Mouse (Mus musculus) liver, embryonic 14.5 days (tissue): Measurements from ENCODE around the gene Lrmda. TPM values are rescaled to one million over a fixed set of nuclear protein-coding genes. Genes with fewer than 3 reads are reported as not detected.
"Not testable (repeated sequence)": the region's sequence is repeated elsewhere in the genome, so short reads cannot be mapped to it uniquely, and the experiment has no call there.

ENCODE experiments used
- ATAC-seq: fragments of 200-750 bp; cut with Nextera tagmentation; 2 replicates; pipeline ENCODE4 v1.8.0; 2017; ENCODE audit warnings: moderate number of reproducible peaks, mild to moderate bottlenecking, moderate library complexity; ENCODE audit not compliant: insufficient read depth
- DNase-seq, 3 experiments: peaks; one replicate each; pipeline ENCODE4 v3.0.0-alpha.2; 2012 to 2013; ENCODE audit warnings: low read depth in 3 of 3, low spot score in 3 of 3
- H3K27ac ChIP-seq: fragments of 300-500 bp; sonication (generic); 2 replicates; pipeline ENCODE4 v1.5.1; 2014; ENCODE audit warnings: moderate library complexity, mild to moderate bottlenecking, control low read depth, inconsistent platforms
- H3K27me3 ChIP-seq: fragments of 300-500 bp; sonication (generic); 2 replicates; pipeline ENCODE4 v1.6.1; 2014; ENCODE audit warnings: mild to moderate bottlenecking, low read length, moderate library complexity; ENCODE audit not compliant: control insufficient read depth, insufficient read depth
- H3K36me3 ChIP-seq: fragments of 300-500 bp; sonication (generic); replicated peaks from 2 replicates; pipeline ENCODE4 v1.6.1; 2014; ENCODE audit warnings: low read depth; ENCODE audit not compliant: control insufficient read depth, insufficient read depth
- H3K4me1 ChIP-seq, 2 experiments: fragments of 200-500 bp in 1 of 2; fragments of 300-500 bp in 1 of 2; sonication (generic) in 1 of 2; replicated peaks; 2 replicates each; pipeline ENCODE4 v1.6.1; 2012 to 2014; ENCODE audit warnings: antibody characterized with exemption in 1 of 2, inconsistent platforms in 1 of 2, low read length in 1 of 2; ENCODE audit not compliant: control insufficient read depth in 2 of 2, insufficient read depth in 2 of 2
- H3K4me2 ChIP-seq: fragments of 300-500 bp; sonication (generic); 2 replicates; pipeline ENCODE4 v1.6.1; 2014; ENCODE audit warnings: low read depth, mild to moderate bottlenecking, control low read depth, moderate library complexity
- H3K4me3 ChIP-seq, 2 experiments: fragments of 200-500 bp in 1 of 2; fragments of 300-500 bp in 1 of 2; sonication (generic) in 1 of 2; 2 replicates each; pipeline ENCODE4 v1.5.1; 2012 to 2014; ENCODE audit warnings: low read depth in 2 of 2, low read length in 2 of 2, mild to moderate bottlenecking in 2 of 2, control low read depth in 1 of 2, inconsistent platforms in 1 of 2, moderate library complexity in 1 of 2; ENCODE audit not compliant: insufficient read depth in 1 of 2
- H3K9ac ChIP-seq: fragments of 300-500 bp; sonication (generic); replicated peaks from 2 replicates; pipeline ENCODE4 v1.6.1; 2014; ENCODE audit warnings: mild to moderate bottlenecking, control low read depth, moderate library complexity
- H3K9me3 ChIP-seq: fragments of 300-500 bp; sonication (generic); 2 replicates; pipeline ENCODE4 v1.6.1; 2016; ENCODE audit warnings: low read length, mixed read lengths; ENCODE audit not compliant: control insufficient read depth
- CTCF ChIP-seq: IDR thresholded peaks from 2 replicates; pipeline ENCODE4 v1.5.1; 2016; ENCODE audit warnings: antibody characterized with exemption, low read depth, control low read depth
- EP300 ChIP-seq: IDR thresholded peaks from 2 replicates; pipeline ENCODE4 v1.6.1; 2016; ENCODE audit warnings: antibody characterized with exemption, low read depth
- WGBS: fragments of 180-500 bp; shearing (Covaris S2); extraction: QIAGEN DNeasy Blood & Tissue Kit; methylation state at CpG from one replicate; pipeline ENCODE4 v1.1.7; 2014; ENCODE audit not compliant: insufficient replicate concordance; 5-methylcytosine and 5-hydroxymethylcytosine counted together
- polyA plus RNA-seq, 2 experiments: library from polyadenylated mRNA; depleted of rRNA in 1 of 2; stranded (reverse) in 1 of 2; unstranded in 1 of 2; fragments of >200 nt; fragmentation: Nextera tagmentation in 1 of 2; extraction: Ambion mirVana in 1 of 2; gene quantifications; 2 replicates each; pipeline versions ENCODE4 v1.2.1 to v1.2.3; 2012 to 2014

Lrmda gene
- polyA plus RNA-seq, 2 experiments: 0.18 to 0.22 TPM

DNA sequence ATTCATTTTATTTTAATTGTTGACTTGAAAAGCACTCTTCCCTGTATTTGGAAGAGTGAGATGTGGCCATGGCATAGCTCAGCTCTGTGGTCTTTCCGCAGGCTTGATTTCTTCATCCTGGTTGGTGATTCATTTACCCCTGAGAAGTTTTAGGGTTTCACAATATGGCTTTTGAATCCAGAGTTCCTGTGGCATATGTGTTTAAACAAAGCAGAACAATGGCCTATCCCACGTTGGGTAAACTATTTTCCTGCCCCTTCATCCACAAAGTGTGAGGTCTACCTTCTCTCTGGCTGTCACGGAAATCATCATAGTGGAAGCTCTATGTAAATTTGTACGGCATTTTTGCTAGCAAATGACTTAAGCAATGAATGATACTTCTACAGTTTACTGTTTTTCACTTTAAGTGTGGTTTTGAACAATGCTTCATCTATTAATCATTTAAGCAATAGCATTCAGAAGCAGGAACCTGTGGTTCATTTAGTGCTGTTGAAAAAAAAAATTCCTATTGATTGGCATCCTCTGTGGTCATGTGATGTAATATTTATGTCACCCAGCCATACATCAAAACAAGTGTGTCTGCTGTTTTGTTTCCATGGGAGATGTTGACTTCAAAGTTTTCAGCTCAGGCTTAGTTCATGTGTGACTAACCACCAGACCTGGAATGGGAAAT lies 567.9 kb downstream of the Lrmda start:
- Histone ChIP-seq H3K27ac (no peak overlapping the region), H3K4me3 (no peak overlapping the region), H3K9me3 (no peaks in the 10 kb centered on the region), H3K4me1 (peaks cover 0 to 7% of the 10 kb centered on the region in 2 experiments; a peak in 2 of 4 replicates), H3K36me3 (no peaks in the 10 kb centered on the region), H3K27me3 (no peaks in the 10 kb centered on the region), H3K4me2 (no peak overlapping the region), H3K9ac (no peak overlapping the region)
- DNase-seq: peak in 2 of 3 experiments; percentile 4 to 7
- TF ChIP-seq EP300 (no peak), CTCF (no peak)
- WGBS: 42% methylated on average over 4 of the region's 4 CpGs
- ATAC-seq: no peak

GRCm38 (mm10) chr14:22587958-22588296 lies 568.4 kb downstream of the Lrmda start:
- Histone ChIP-seq H3K27me3 (no peaks in the 10 kb centered on the region), H3K4me3 (no peak overlapping the region), H3K4me1 (peaks cover 0 to 7% of the 10 kb centered on the region in 2 experiments; a peak in 2 of 4 replicates), H3K27ac (no peak overlapping the region), H3K9me3 (no peaks in the 10 kb centered on the region), H3K4me2 (no peak overlapping the region), H3K36me3 (no peaks in the 10 kb centered on the region), H3K9ac (no peak overlapping the region)
- DNase-seq (no peak), ATAC-seq (no peak)
- WGBS: 63% methylated on average over 4 of the region's 4 CpGs
- no peak for TF ChIP-seq CTCF
- no peak for TF ChIP-seq EP300

- not testable (repeated sequence) for H3K4me3 ChIP-seq, DNase-seq, H3K9me3 ChIP-seq, H3K27me3 ChIP-seq, H3K27ac ChIP-seq, H3K9ac ChIP-seq, H3K4me2 ChIP-seq, H3K36me3 ChIP-seq, H3K4me1 ChIP-seq, ATAC-seq
- whole genome bisulfite sequencing: 36% methylated on average over 1 of the region's 1 CpGs
These were observed 568.9 kb downstream of the Lrmda start for GRCm38 (mm10) chr14:22588394-22588793.

DNA sequence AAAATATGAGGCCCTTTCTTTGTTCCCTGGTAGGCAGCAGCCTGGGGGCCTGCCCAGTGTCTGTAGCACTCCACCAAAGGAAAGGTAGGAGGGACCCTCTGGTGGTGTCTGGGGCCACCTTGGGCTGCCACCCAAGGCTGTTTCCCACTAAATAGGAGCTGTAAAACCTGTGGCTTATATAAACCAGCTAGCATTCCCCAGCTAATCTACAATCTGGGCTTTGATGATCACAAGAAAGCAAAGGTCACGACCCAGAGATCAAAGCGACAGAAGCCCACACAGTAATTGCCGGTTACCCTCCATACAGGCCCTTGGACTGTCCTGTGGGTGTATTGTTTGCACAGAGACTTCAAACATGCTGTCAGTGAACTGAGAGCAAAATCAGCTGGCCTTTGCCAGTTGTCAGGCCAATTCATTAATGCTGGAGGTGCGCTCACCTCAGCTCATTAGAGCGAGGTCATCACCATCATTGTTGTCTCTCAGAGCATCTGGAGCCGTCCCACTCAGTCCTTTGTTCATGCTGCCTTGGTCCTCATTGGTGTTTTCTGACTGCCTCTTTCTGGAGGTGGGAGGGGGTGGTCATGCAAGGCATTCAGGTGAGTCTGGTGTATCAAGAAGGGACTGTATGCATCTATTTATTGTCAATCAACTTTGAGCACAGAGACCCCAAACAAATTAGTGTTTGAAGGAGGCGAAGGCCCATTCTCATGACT lies 570.1 kb downstream of the Lrmda start:
- H3K4me3 ChIP-seq: no peak overlapping the region
- H3K27ac ChIP-seq: no peak overlapping the region
- peak; percentile 65 for ATAC-seq
- H3K27me3 ChIP-seq: no peaks in the 10 kb centered on the region
- no peak for TF ChIP-seq CTCF
- TF ChIP-seq EP300: no peak
- peaks cover 0 to 7% of the 10 kb centered on the region in 2 experiments; a peak in 2 of 4 replicates for H3K4me1 ChIP-seq
- no peaks in the 10 kb centered on the region for H3K36me3 ChIP-seq
- H3K9ac ChIP-seq: no peak overlapping the region
- peak; percentile 19 to 29 (median 28) for DNase-seq
- 58% methylated on average over 7 of the region's 7 CpGs for WGBS
- H3K9me3 ChIP-seq: no peaks in the 10 kb centered on the region
- no peak overlapping the region for H3K4me2 ChIP-seq

- ATAC-seq (no peak), DNase-seq (no peak)
- no peak for TF ChIP-seq CTCF
- TF ChIP-seq EP300: no peak
- no peaks in the 10 kb centered on the region for H3K9me3 ChIP-seq
- 50% methylated on average over 2 of the region's 2 CpGs for WGBS
- no peak overlapping the region for H3K4me2 ChIP-seq
- H3K4me1 ChIP-seq: peaks cover 0 to 7% of the 10 kb centered on the region in 2 experiments; a peak in 2 of 4 replicates
- H3K4me3 ChIP-seq: no peak overlapping the region
- no peak overlapping the region for H3K9ac ChIP-seq
- H3K36me3 ChIP-seq: no peaks in the 10 kb centered on the region
- H3K27ac ChIP-seq: no peak overlapping the region
- no peaks in the 10 kb centered on the region for H3K27me3 ChIP-seq
These were observed 571.7 kb downstream of the Lrmda start for GRCm38 (mm10) chr14:22591186-22591585.
